Mouse (Mus musculus) limb, embryonic 14.5 days (tissue): ENCODE data around the gene Chit1. TPM values are rescaled to one million over a fixed set of nuclear protein-coding genes. Genes with fewer than 3 reads are reported as not detected.
A peak's percentile ranks its signal among the peaks of the same experiment; 100 is the strongest.

ENCODE experiments used
- ATAC-seq: fragments of 200-750 bp; cut with Nextera tagmentation; 2 replicates; pipeline ENCODE4 v1.8.0; 2017; ENCODE audit warnings: low read depth, moderate number of reproducible peaks, moderate TSS enrichment; ENCODE audit not compliant: low FRiP score
- DNase-seq: peaks from one replicate; pipeline ENCODE4 v3.0.0-alpha.2; 2015; ENCODE audit warnings: low spot score
- H3K27ac ChIP-seq: fragments of 300-500 bp; sonication (generic); replicated peaks from 2 replicates; pipeline ENCODE4 v1.5.1; 2014; ENCODE audit warnings: low read depth, mild to moderate bottlenecking, low read length, moderate library complexity, mixed read lengths
- H3K27me3 ChIP-seq: fragments of 300-500 bp; sonication (generic); 2 replicates; pipeline ENCODE4 v1.6.1; 2014; ENCODE audit warnings: low read length, mixed read lengths; ENCODE audit not compliant: control insufficient read depth, insufficient read depth
- H3K36me3 ChIP-seq: fragments of 300-500 bp; sonication (generic); 2 replicates; pipeline ENCODE4 v1.6.1; 2014; ENCODE audit warnings: mild to moderate bottlenecking, low read length, moderate library complexity, mixed read lengths; ENCODE audit not compliant: control insufficient read depth, insufficient read depth
- H3K4me1 ChIP-seq: fragments of 300-500 bp; sonication (generic); 2 replicates; pipeline ENCODE4 v1.6.1; 2014; ENCODE audit warnings: antibody characterized with exemption, low read length, mixed read lengths; ENCODE audit not compliant: control insufficient read depth, insufficient read depth
- H3K4me2 ChIP-seq: fragments of 300-500 bp; sonication (generic); replicated peaks from 2 replicates; pipeline ENCODE4 v1.6.1; 2014; ENCODE audit warnings: low read depth, mild to moderate bottlenecking, low read length, moderate library complexity; ENCODE audit not compliant: severe bottlenecking
- H3K4me3 ChIP-seq: fragments of 300-500 bp; sonication (generic); replicated peaks from 2 replicates; pipeline ENCODE4 v1.5.1; 2014; ENCODE audit warnings: low read length
- H3K9ac ChIP-seq: fragments of 300-500 bp; sonication (generic); 2 replicates; pipeline ENCODE4 v1.6.1; 2014; ENCODE audit warnings: mild to moderate bottlenecking, low read depth, low read length, moderate library complexity; ENCODE audit not compliant: severe bottlenecking
- H3K9me3 ChIP-seq: fragments of 300-500 bp; sonication (generic); 2 replicates; pipeline ENCODE4 v1.6.1; 2016; ENCODE audit warnings: low read length; ENCODE audit not compliant: control insufficient read depth
- POLR2A ChIP-seq: fragments of 200-500 bp; IDR thresholded peaks from 2 replicates; pipeline ENCODE4 v1.8.0; 2012; ENCODE audit warnings: inconsistent platforms, mild to moderate bottlenecking, moderate library complexity, borderline replicate concordance; ENCODE audit not compliant: insufficient read depth, insufficient read length; ENCODE audit errors: extremely low read depth
- WGBS: fragments of 180-500 bp; shearing (Covaris S2); extraction: QIAGEN DNeasy Blood & Tissue Kit; methylation state at CpG from one replicate; pipeline ENCODE4 v1.1.7; 2014; 5-methylcytosine and 5-hydroxymethylcytosine counted together
- polyA plus RNA-seq, 2 experiments: library from polyadenylated mRNA; depleted of rRNA in 1 of 2; stranded (reverse) in 1 of 2; unstranded in 1 of 2; fragments of >200 nt; fragmentation: Nextera tagmentation in 1 of 2; extraction: Ambion mirVana in 1 of 2; gene quantifications; 2 replicates each; pipeline versions ENCODE4 v1.2.1 to v1.2.3; 2012 to 2014

Chit1 gene
- polyA plus RNA-seq, 2 experiments = 0.18 to 0.33 TPM

DNA sequence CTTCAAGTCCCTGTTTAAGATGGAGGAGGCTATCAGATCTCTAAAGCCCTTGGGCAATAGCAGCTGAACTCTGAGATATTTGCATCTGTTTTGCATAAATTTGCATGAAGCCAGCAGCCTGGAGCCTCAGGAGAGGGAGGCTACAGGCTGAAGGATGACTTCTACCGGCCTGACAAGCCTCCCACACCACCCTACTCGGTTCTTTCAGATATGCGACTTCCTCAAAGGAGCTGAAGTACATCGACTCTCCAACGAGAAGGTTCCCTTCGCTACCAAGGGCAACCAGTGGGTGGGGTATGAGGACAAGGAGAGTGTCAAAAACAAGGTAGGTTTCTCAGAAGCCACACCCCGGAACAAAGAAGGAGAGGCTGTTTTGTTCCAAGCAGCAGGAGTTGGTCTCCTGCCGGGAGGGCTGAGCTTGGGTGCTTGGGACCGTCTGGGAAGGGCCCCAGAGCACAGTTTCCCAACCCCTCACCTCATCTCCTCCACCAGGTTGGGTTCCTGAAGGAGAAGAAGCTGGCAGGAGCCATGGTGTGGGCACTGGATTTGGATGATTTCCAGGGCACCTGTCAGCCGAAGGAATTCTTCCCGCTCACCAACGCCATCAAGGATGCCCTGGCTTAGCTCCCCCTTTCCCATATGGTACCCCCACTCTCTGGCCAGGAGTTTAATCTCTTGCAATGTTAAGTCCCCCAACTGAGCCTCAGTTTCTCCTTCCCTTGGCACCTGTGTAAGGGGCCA, 78.1 kb downstream of the Chit1 start:
- H3K27me3 ChIP-seq = no peaks in the 10 kb centered on the region
- no peaks in the 10 kb centered on the region for H3K9me3 ChIP-seq
- TF ChIP-seq POLR2A = no peak
- H3K4me2 ChIP-seq = no peak overlapping the region
- H3K36me3 ChIP-seq = no peaks in the 10 kb centered on the region
- no peak overlapping the region for H3K4me3 ChIP-seq
- H3K4me1 ChIP-seq = peaks cover 11% of the 10 kb centered on the region; the same call in 1 of the 2 replicates
- H3K9ac ChIP-seq = no peak overlapping the region
- no peak overlapping the region for H3K27ac ChIP-seq
- WGBS = 33% methylated on average over 12 of the region's 12 CpGs
- ATAC-seq = no peak
- no peak for DNase-seq

GRCm38 (mm10) chr1:134191192-134191591, 80.2 kb downstream of the Chit1 start:
- DNase-seq (no peak), ATAC-seq (no peak)
- Histone ChIP-seq H3K4me3 (no peak overlapping the region), H3K27ac (no peak overlapping the region), H3K9ac (no peak overlapping the region), H3K27me3 (no peaks in the 10 kb centered on the region), H3K4me1 (peaks cover 28% of the 10 kb centered on the region), H3K9me3 (no peaks in the 10 kb centered on the region), H3K4me2 (no peak overlapping the region), H3K36me3 (no peaks in the 10 kb centered on the region)
- no peak for TF ChIP-seq POLR2A
- WGBS = 89% methylated on average over 5 of the region's 5 CpGs

GRCm38 (mm10) chr1:134192024-134192423, 81.0 kb downstream of the Chit1 start:
- no peaks in the 10 kb centered on the region for H3K9me3 ChIP-seq
- 40% methylated on average over 4 of the region's 4 CpGs for WGBS
- H3K4me1 ChIP-seq = peaks cover 33% of the 10 kb centered on the region
- DNase-seq (no peak), ATAC-seq (no peak)
- no peak overlapping the region for H3K4me2 ChIP-seq
- H3K36me3 ChIP-seq = no peaks in the 10 kb centered on the region
- no peak overlapping the region for H3K27ac ChIP-seq
- H3K9ac ChIP-seq = no peak overlapping the region
- H3K4me3 ChIP-seq = no peak overlapping the region
- no peaks in the 10 kb centered on the region for H3K27me3 ChIP-seq
- no peak for TF ChIP-seq POLR2A

- Histone ChIP-seq H3K9me3 (no peaks in the 10 kb centered on the region), H3K4me2 (no peak within 1 kb of the TSS), H3K27me3 (no peaks in the 10 kb centered on the region), H3K4me1 (peaks cover 33% of the 10 kb centered on the region), H3K4me3 (no peak within 1 kb of the TSS), H3K27ac (0 out of 2 replicates have a peak within 1 kb of the TSS, but pooled peaks have one; percentile 19), H3K36me3 (no peaks in the 10 kb centered on the region), H3K9ac (peak within 1 kb of the TSS; percentile 28; the same call in 1 of the 2 replicates)
- TF ChIP-seq POLR2A = no peak
- ATAC-seq = no peak
- DNase-seq = no peak
- 70% methylated on average over 1 of the region's 1 CpGs for WGBS
Observed at GRCm38 (mm10) chr1:134193126-134193525, 82.1 kb downstream of the Chit1 start, which contains the start of gene Mybph. TSS of gene Mybph (plus strand) at chr1:134193448.

DNA sequence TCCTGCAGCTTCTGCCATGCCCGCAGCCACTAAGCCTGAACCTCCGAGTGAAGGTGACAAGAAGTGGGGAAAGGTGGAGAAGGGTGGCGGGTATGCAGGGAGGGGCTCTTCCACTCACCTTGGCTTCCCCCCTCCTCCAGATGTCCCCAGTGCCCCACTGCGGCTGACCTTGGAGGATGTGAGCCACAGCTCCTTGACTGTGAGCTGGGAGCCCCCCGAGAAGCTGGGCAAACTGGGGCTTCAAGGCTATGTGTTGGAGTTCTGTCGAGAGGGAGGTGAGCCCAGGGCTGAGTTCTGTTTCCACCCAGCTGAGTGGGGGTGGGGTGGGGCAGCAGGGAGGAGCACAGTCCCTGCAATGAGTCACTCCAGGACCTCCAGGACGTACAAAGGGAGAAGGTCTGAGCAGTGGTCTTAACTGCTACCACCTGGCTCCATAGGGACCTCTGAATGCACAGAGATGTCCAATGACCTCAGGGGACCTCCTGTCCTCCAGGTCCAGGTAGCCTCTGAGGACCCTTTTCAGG, 82.7 kb downstream of the Chit1 start:
- no peak for DNase-seq
- Histone ChIP-seq H3K4me2 (no peak overlapping the region), H3K27ac (0 out of 2 replicates have a peak overlapping the region, but pooled peaks have one; percentile 9), H3K27me3 (no peaks in the 10 kb centered on the region), H3K36me3 (no peaks in the 10 kb centered on the region), H3K9ac (peak overlapping the region; percentile 28; the same call in 1 of the 2 replicates), H3K4me1 (peaks cover 33% of the 10 kb centered on the region), H3K9me3 (no peaks in the 10 kb centered on the region), H3K4me3 (no peak overlapping the region)
- no peak for TF ChIP-seq POLR2A
- WGBS = 42% methylated on average over 7 of the region's 7 CpGs
- ATAC-seq = no peak
